Mouse (Mus musculus): ENCODE results near the gene Hspa8. TPM values are rescaled to one million over a fixed set of nuclear protein-coding genes. Genes with fewer than 3 reads are reported as not detected.
"Not testable (repeated sequence)": the region's sequence is repeated elsewhere in the genome, so short reads cannot be mapped to it uniquely, and the experiment has no call there.

Hspa8 gene
- polyA plus RNA-seq, 1 experiment from 2014 or later, result 2,723 TPM

- 71% methylated on average over 6 of the region's 6 CpGs for WGBS (ENCODE audit: insufficient replicate concordance)
- H3K9me3 ChIP-seq (replicated peaks); H3K4me3 ChIP-seq; H3K4me1 ChIP-seq; ATAC-seq; H3K27ac ChIP-seq; H3K27me3 ChIP-seq (replicated peaks); H3K36me3 ChIP-seq; H3K9ac ChIP-seq; H3K4me2 ChIP-seq: not testable (repeated sequence)
Observed at GRCm38 (mm10) chr9:40773142-40773541, 27.6 kb upstream of the Hspa8 start.

- WGBS (ENCODE audit: insufficient replicate concordance), result 49% methylated on average over 4 of the region's 4 CpGs
- ATAC-seq, result no peak
- Histone ChIP-seq H3K27ac (no peak overlapping the region), H3K9me3 (replicated peaks) (no peaks in the 10 kb centered on the region), H3K36me3 (no peaks in the 10 kb centered on the region), H3K9ac (no peak overlapping the region), H3K27me3 (replicated peaks) (no peaks in the 10 kb centered on the region), H3K4me2 (no peak overlapping the region), H3K4me3 (no peak overlapping the region), H3K4me1 (0 out of 2 replicates have a peak, but pooled peaks cover 6% of the 10 kb centered on the region)
Observed at GRCm38 (mm10) chr9:40773869-40774268, 26.9 kb upstream of the Hspa8 start.

- Histone ChIP-seq H3K27me3 (replicated peaks) (peaks cover 9% of the 10 kb centered on the region; the same call in 1 of the 2 replicates), H3K4me1 (0 out of 2 replicates have a peak, but pooled peaks cover 6% of the 10 kb centered on the region), H3K27ac (no peak overlapping the region), H3K36me3 (no peaks in the 10 kb centered on the region), H3K9ac (no peak overlapping the region), H3K4me3 (no peak overlapping the region), H3K9me3 (replicated peaks) (no peaks in the 10 kb centered on the region), H3K4me2 (no peak overlapping the region)
- WGBS (ENCODE audit: insufficient replicate concordance), result 29% methylated on average over 1 of the region's 1 CpGs
- no peak for ATAC-seq
Observed at GRCm38 (mm10) chr9:40776044-40776443, 24.7 kb upstream of the Hspa8 start.

- Histone ChIP-seq H3K27ac (no peak overlapping the region), H3K36me3 (no peaks in the 10 kb centered on the region), H3K4me2 (no peak overlapping the region), H3K4me3 (no peak overlapping the region), H3K9ac (no peak overlapping the region), H3K4me1 (0 out of 2 replicates have a peak, but pooled peaks cover 6% of the 10 kb centered on the region), H3K9me3 (replicated peaks) (no peaks in the 10 kb centered on the region), H3K27me3 (replicated peaks) (peaks cover 15% of the 10 kb centered on the region)
- ATAC-seq, result no peak
- WGBS (ENCODE audit: insufficient replicate concordance), result 37% methylated on average over 11 of the region's 11 CpGs
Observed at GRCm38 (mm10) chr9:40776459-40777248, 24.1 kb upstream of the Hspa8 start.

GRCm38 (mm10) chr9:40780111-40780510 lies 20.7 kb upstream of the Hspa8 start:
- H3K4me3 ChIP-seq, result no peak overlapping the region
- H3K36me3 ChIP-seq, result no peaks in the 10 kb centered on the region
- H3K9ac ChIP-seq, result no peak overlapping the region
- H3K4me2 ChIP-seq, result no peak overlapping the region
- H3K27me3 ChIP-seq (replicated peaks), result peaks cover 34% of the 10 kb centered on the region
- H3K4me1 ChIP-seq, result peaks cover 23% of the 10 kb centered on the region
- no peaks in the 10 kb centered on the region for H3K9me3 ChIP-seq (replicated peaks)
- 46% methylated on average over 3 of the region's 3 CpGs for WGBS (ENCODE audit: insufficient replicate concordance)
- no peak overlapping the region for H3K27ac ChIP-seq
- no peak for ATAC-seq

GRCm38 (mm10) chr9:40780892-40781725 lies 19.7 kb upstream of the Hspa8 start:
- H3K4me2 ChIP-seq, result no peak overlapping the region
- no peak overlapping the region for H3K9ac ChIP-seq
- peaks cover 34% of the 10 kb centered on the region for H3K27me3 ChIP-seq (replicated peaks)
- 49% methylated on average over 11 of the region's 11 CpGs for WGBS (ENCODE audit: insufficient replicate concordance)
- no peaks in the 10 kb centered on the region for H3K36me3 ChIP-seq
- H3K4me3 ChIP-seq, result no peak overlapping the region
- peaks cover 21% of the 10 kb centered on the region for H3K4me1 ChIP-seq
- ATAC-seq, result no peak
- no peaks in the 10 kb centered on the region for H3K9me3 ChIP-seq (replicated peaks)
- H3K27ac ChIP-seq, result no peak overlapping the region; the same call in 1 of the 2 replicates

- Histone ChIP-seq H3K4me1 (peaks cover 17% of the 10 kb centered on the region), H3K9ac (no peak overlapping the region), H3K9me3 (replicated peaks) (no peaks in the 10 kb centered on the region), H3K27ac (peak overlapping the region; percentile 45; the same call in 1 of the 2 replicates), H3K4me3 (peak overlapping the region; percentile 36), H3K36me3 (no peaks in the 10 kb centered on the region), H3K4me2 (peak overlapping the region; percentile 60), H3K27me3 (replicated peaks) (peaks cover 34% of the 10 kb centered on the region)
- WGBS (ENCODE audit: insufficient replicate concordance), result 9% methylated on average over 26 of the region's 26 CpGs
- no peak for ATAC-seq
Observed at GRCm38 (mm10) chr9:40781726-40782581, 18.8 kb upstream of the Hspa8 start.

- no peaks in the 10 kb centered on the region for H3K36me3 ChIP-seq
- H3K27me3 ChIP-seq (replicated peaks), result peaks cover 34% of the 10 kb centered on the region
- 13% methylated on average over 13 of the region's 13 CpGs for WGBS (ENCODE audit: insufficient replicate concordance)
- H3K27ac ChIP-seq, result no peak overlapping the region
- peaks cover 17% of the 10 kb centered on the region for H3K4me1 ChIP-seq
- H3K9ac ChIP-seq, result no peak overlapping the region
- H3K9me3 ChIP-seq (replicated peaks), result no peaks in the 10 kb centered on the region
- ATAC-seq, result peak; percentile 55; the same call in 1 of the 2 replicates
- peak overlapping the region; percentile 19 for H3K4me2 ChIP-seq
- no peak overlapping the region for H3K4me3 ChIP-seq
Observed at GRCm38 (mm10) chr9:40783641-40784373, 17.0 kb upstream of the Hspa8 start.

GRCm38 (mm10) chr9:40784374-40784967 lies 16.3 kb upstream of the Hspa8 start:
- Histone ChIP-seq H3K9me3 (replicated peaks) (no peaks in the 10 kb centered on the region), H3K4me2 (peak overlapping the region; percentile 19), H3K27me3 (replicated peaks) (peaks cover 34% of the 10 kb centered on the region), H3K36me3 (no peaks in the 10 kb centered on the region), H3K4me1 (peaks cover 17% of the 10 kb centered on the region), H3K27ac (no peak overlapping the region), H3K4me3 (no peak overlapping the region), H3K9ac (no peak overlapping the region)
- WGBS (ENCODE audit: insufficient replicate concordance), result 12% methylated on average over 9 of the region's 9 CpGs
- no peak for ATAC-seq

GRCm38 (mm10) chr9:40785452-40785851 lies 15.3 kb upstream of the Hspa8 start:
- no peak overlapping the region for H3K27ac ChIP-seq
- H3K9me3 ChIP-seq (replicated peaks), result no peaks in the 10 kb centered on the region
- H3K4me1 ChIP-seq, result peaks cover 17% of the 10 kb centered on the region
- no peaks in the 10 kb centered on the region for H3K36me3 ChIP-seq
- peaks cover 28% of the 10 kb centered on the region for H3K27me3 ChIP-seq (replicated peaks)
- H3K4me3 ChIP-seq, result no peak overlapping the region
- no peak overlapping the region for H3K9ac ChIP-seq
- no peak overlapping the region for H3K4me2 ChIP-seq
- WGBS (ENCODE audit: insufficient replicate concordance), result 69% methylated on average over 6 of the region's 6 CpGs
- no peak for ATAC-seq

GRCm38 (mm10) chr9:40786820-40787219 lies 14.0 kb upstream of the Hspa8 start:
- H3K27ac ChIP-seq; H3K36me3 ChIP-seq; H3K9me3 ChIP-seq (replicated peaks); H3K9ac ChIP-seq; H3K4me3 ChIP-seq; H3K4me2 ChIP-seq; ATAC-seq: not testable (repeated sequence)
- H3K4me1 ChIP-seq, result peaks cover 17% of the 10 kb centered on the region
- WGBS (ENCODE audit: insufficient replicate concordance), result 66% methylated on average over 6 of the region's 6 CpGs
- H3K27me3 ChIP-seq (replicated peaks), result peaks cover 17% of the 10 kb centered on the region
